Mouse (Mus musculus) spleen, adult 2 months (tissue): ENCODE measurements around the gene Depdc7.

Experiments used
- CTCF ChIP-seq: fragments of 200-500 bp; IDR thresholded peaks from 2 replicates; pipeline ENCODE4 v1.5.1; 2011; ENCODE audit warnings: mild to moderate bottlenecking, inconsistent platforms; ENCODE audit not compliant: insufficient read depth, insufficient read length, insufficient replicate concordance; ENCODE audit errors: extremely low read depth
- POLR2A ChIP-seq: fragments of 200-500 bp; IDR thresholded peaks from 2 replicates; pipeline ENCODE4 v1.6.1; 2011; ENCODE audit warnings: low read depth, low read length, inconsistent platforms

GRCm38 (mm10) chr2:104709786-104710337, 32.8 kb downstream of the Depdc7 start:
- TF ChIP-seq CTCF (no peak), POLR2A (no peak)
